Mouse (Mus musculus) limb, embryonic 15.5 days (tissue): ENCODE data around the gene Mcub. TPM values are rescaled to one million over a fixed set of nuclear protein-coding genes. Genes with fewer than 3 reads are reported as not detected.
A peak's percentile ranks its signal among the peaks of the same experiment; 100 is the strongest.

Experiments
- ATAC-seq: fragments of 200-750 bp; cut with Nextera tagmentation; 2 replicates; pipeline ENCODE4 v1.8.0; 2017; ENCODE audit warnings: low read depth, moderate TSS enrichment; ENCODE audit not compliant: insufficient number of reproducible peaks, low FRiP score, low TSS enrichment
- H3K27ac ChIP-seq: fragments of 300-500 bp; sonication (generic); 2 replicates; pipeline ENCODE4 v1.5.1; 2015; ENCODE audit warnings: moderate library complexity, mild to moderate bottlenecking, inconsistent platforms
- H3K27me3 ChIP-seq: fragments of 300-500 bp; sonication (generic); 2 replicates; pipeline ENCODE4 v1.6.1; 2015; ENCODE audit warnings: inconsistent platforms
- H3K36me3 ChIP-seq: fragments of 300-500 bp; sonication (generic); 2 replicates; pipeline ENCODE4 v1.6.1; 2015; ENCODE audit warnings: inconsistent platforms
- H3K4me1 ChIP-seq: fragments of 300-500 bp; sonication (generic); 2 replicates; pipeline ENCODE4 v1.6.1; 2015; ENCODE audit warnings: inconsistent platforms
- H3K4me2 ChIP-seq: fragments of 300-500 bp; sonication (generic); 2 replicates; pipeline ENCODE4 v1.6.1; 2015; ENCODE audit warnings: mild to moderate bottlenecking, inconsistent platforms
- H3K4me3 ChIP-seq: fragments of 300-500 bp; sonication (generic); 2 replicates; pipeline ENCODE4 v1.5.1; 2015; ENCODE audit warnings: mild to moderate bottlenecking, inconsistent platforms
- H3K9ac ChIP-seq: fragments of 300-500 bp; sonication (generic); 2 replicates; pipeline ENCODE4 v1.6.1; 2015; ENCODE audit warnings: inconsistent platforms
- H3K9me3 ChIP-seq: fragments of 300-500 bp; sonication (generic); 2 replicates; pipeline ENCODE4 v1.6.1; 2016; ENCODE audit warnings: inconsistent platforms
- WGBS: fragments of 180-500 bp; shearing (Covaris S2); methylation state at CpG from one replicate; pipeline ENCODE4 v1.1.7; 2015; 5-methylcytosine and 5-hydroxymethylcytosine counted together
- polyA plus RNA-seq: library from polyadenylated mRNA; unstranded; fragments of >200 nt; fragmentation: Nextera tagmentation; extraction: Ambion mirVana; gene quantifications from 2 replicates; pipeline ENCODE4 v1.2.1, GENCODE M21; 2015

The Mcub gene
- polyA plus RNA-seq, 1 experiment from 2014 or later: 7.3 TPM

- Histone ChIP-seq H3K27ac (no peak overlapping the region), H3K9ac (no peak overlapping the region), H3K4me2 (no peak overlapping the region), H3K27me3 (no peaks in the 10 kb centered on the region), H3K4me1 (no peaks in the 10 kb centered on the region), H3K36me3 (peaks cover 20% of the 10 kb centered on the region), H3K4me3 (no peak overlapping the region), H3K9me3 (no peaks in the 10 kb centered on the region)
- no peak for ATAC-seq
- WGBS: 82% methylated on average over 3 of the region's 3 CpGs
Observed at GRCm38 (mm10) chr3:129917424-129917823, 52.6 kb downstream of the Mcub start.

- 94% methylated on average over 13 of the region's 13 CpGs for WGBS
- Histone ChIP-seq H3K27me3 (no peaks in the 10 kb centered on the region), H3K9ac (no peak overlapping the region), H3K9me3 (no peaks in the 10 kb centered on the region), H3K4me3 (no peak overlapping the region), H3K36me3 (peaks cover 57% of the 10 kb centered on the region), H3K27ac (no peak overlapping the region), H3K4me2 (no peak overlapping the region), H3K4me1 (no peaks in the 10 kb centered on the region)
- no peak for ATAC-seq
Observed at GRCm38 (mm10) chr3:129913241-129913640, 56.8 kb downstream of the Mcub start.

- Histone ChIP-seq H3K9me3 (no peaks in the 10 kb centered on the region), H3K4me1 (no peaks in the 10 kb centered on the region), H3K9ac (no peak overlapping the region), H3K27ac (no peak overlapping the region), H3K36me3 (peaks cover 62% of the 10 kb centered on the region), H3K4me2 (no peak overlapping the region), H3K27me3 (no peaks in the 10 kb centered on the region), H3K4me3 (no peak overlapping the region)
- ATAC-seq: no peak
- 93% methylated on average over 14 of the region's 14 CpGs for WGBS
Observed at GRCm38 (mm10) chr3:129912025-129912424, 58.0 kb downstream of the Mcub start.

GRCm38 (mm10) chr3:129904381-129905132, 65.4 kb downstream of the Mcub start:
- Histone ChIP-seq H3K4me3 (no peak overlapping the region), H3K27ac (no peak overlapping the region), H3K9ac (no peak overlapping the region), H3K36me3 (peaks cover 32% of the 10 kb centered on the region), H3K27me3 (no peaks in the 10 kb centered on the region), H3K9me3 (no peaks in the 10 kb centered on the region), H3K4me2 (no peak overlapping the region), H3K4me1 (peaks cover 20% of the 10 kb centered on the region)
- 84% methylated on average over 7 of the region's 7 CpGs for WGBS
- no peak for ATAC-seq

GRCm38 (mm10) chr3:129903866-129904265, 66.1 kb downstream of the Mcub start:
- 84% methylated on average over 8 of the region's 8 CpGs for WGBS
- Histone ChIP-seq H3K4me2 (no peak overlapping the region), H3K36me3 (peaks cover 25% of the 10 kb centered on the region), H3K27me3 (no peaks in the 10 kb centered on the region), H3K4me1 (peaks cover 20% of the 10 kb centered on the region), H3K9ac (no peak overlapping the region), H3K4me3 (no peak overlapping the region), H3K27ac (no peak overlapping the region), H3K9me3 (no peaks in the 10 kb centered on the region)
- ATAC-seq: no peak

GRCm38 (mm10) chr3:129903369-129903768, 66.6 kb downstream of the Mcub start:
- H3K27me3 ChIP-seq: no peaks in the 10 kb centered on the region
- H3K4me3 ChIP-seq: no peak overlapping the region
- no peak overlapping the region for H3K4me2 ChIP-seq
- no peak for ATAC-seq
- no peak overlapping the region for H3K9ac ChIP-seq
- WGBS: 85% methylated on average over 3 of the region's 3 CpGs
- H3K27ac ChIP-seq: no peak overlapping the region
- peaks cover 20% of the 10 kb centered on the region for H3K4me1 ChIP-seq
- H3K9me3 ChIP-seq: no peaks in the 10 kb centered on the region
- H3K36me3 ChIP-seq: peaks cover 20% of the 10 kb centered on the region

- peak within 1 kb of the TSS; percentile 77 for H3K27ac ChIP-seq
- peak within 1 kb of the TSS; percentile 65 for H3K9ac ChIP-seq
- no peaks in the 10 kb centered on the region for H3K9me3 ChIP-seq
- under 1% methylated on average over 34 of the region's 34 CpGs for WGBS
- H3K4me3 ChIP-seq: peak within 1 kb of the TSS; percentile 69
- H3K27me3 ChIP-seq: no peaks in the 10 kb centered on the region
- peaks cover 12% of the 10 kb centered on the region for H3K36me3 ChIP-seq
- peak; percentile 88 for ATAC-seq
- H3K4me1 ChIP-seq: peaks cover 20% of the 10 kb centered on the region
- peak within 1 kb of the TSS; percentile 63 for H3K4me2 ChIP-seq
Observed at GRCm38 (mm10) chr3:129901271-129901809, 68.7 kb downstream of the Mcub start, which contains the start of gene Casp6. Gene Casp6 (plus strand): TSS chr3:129901425.

- no peaks in the 10 kb centered on the region for H3K27me3 ChIP-seq
- ATAC-seq: no peak
- peaks cover 15% of the 10 kb centered on the region for H3K4me1 ChIP-seq
- 61% methylated on average over 4 of the region's 4 CpGs for WGBS
- H3K9me3 ChIP-seq: no peaks in the 10 kb centered on the region
- H3K9ac ChIP-seq: no peak overlapping the region
- H3K27ac ChIP-seq: no peak overlapping the region
- no peak overlapping the region for H3K4me3 ChIP-seq
- H3K4me2 ChIP-seq: no peak overlapping the region
- no peaks in the 10 kb centered on the region for H3K36me3 ChIP-seq
Observed at GRCm38 (mm10) chr3:129898886-129899285, 71.1 kb downstream of the Mcub start.

- Histone ChIP-seq H3K4me3 (no peak overlapping the region), H3K27ac (no peak overlapping the region), H3K9ac (no peak overlapping the region), H3K4me1 (0 out of 2 replicates have a peak, but pooled peaks cover 2% of the 10 kb centered on the region), H3K9me3 (no peaks in the 10 kb centered on the region), H3K27me3 (no peaks in the 10 kb centered on the region), H3K4me2 (no peak overlapping the region), H3K36me3 (0 out of 2 replicates have a peak, but pooled peaks cover 4% of the 10 kb centered on the region)
- no peak for ATAC-seq
- WGBS: 59% methylated on average over 6 of the region's 6 CpGs
Observed at GRCm38 (mm10) chr3:129896591-129896990, 73.4 kb downstream of the Mcub start.

GRCm38 (mm10) chr3:129893143-129893542, 76.9 kb downstream of the Mcub start:
- H3K9me3 ChIP-seq: no peaks in the 10 kb centered on the region

GRCm38 (mm10) chr3:129892003-129892402, 78.0 kb downstream of the Mcub start:
- WGBS: 77% methylated on average over 5 of the region's 5 CpGs
- Histone ChIP-seq H3K27me3 (no peaks in the 10 kb centered on the region), H3K4me2 (no peak overlapping the region), H3K36me3 (peaks cover 11% of the 10 kb centered on the region; the same call in 1 of the 2 replicates), H3K9ac (no peak overlapping the region), H3K9me3 (no peaks in the 10 kb centered on the region), H3K27ac (no peak overlapping the region), H3K4me1 (no peaks in the 10 kb centered on the region), H3K4me3 (no peak overlapping the region)
- no peak for ATAC-seq

More at GRCm38 (mm10) chr3:129893143-129893542, 76.9 kb downstream of the Mcub start:
- no peaks in the 10 kb centered on the region for H3K27me3 ChIP-seq
- H3K4me2 ChIP-seq: no peak overlapping the region
- peaks cover 11% of the 10 kb centered on the region; the same call in 1 of the 2 replicates for H3K36me3 ChIP-seq
- H3K4me3 ChIP-seq: no peak overlapping the region
- no peak for ATAC-seq
- 91% methylated on average over 3 of the region's 3 CpGs for WGBS
- H3K4me1 ChIP-seq: no peaks in the 10 kb centered on the region
- H3K27ac ChIP-seq: no peak overlapping the region
- H3K9ac ChIP-seq: no peak overlapping the region

- H3K27me3 ChIP-seq: no peaks in the 10 kb centered on the region
- no peaks in the 10 kb centered on the region for H3K9me3 ChIP-seq
- no peak for ATAC-seq
- no peak overlapping the region for H3K9ac ChIP-seq
- H3K36me3 ChIP-seq: peaks cover 11% of the 10 kb centered on the region; the same call in 1 of the 2 replicates
- H3K4me1 ChIP-seq: no peaks in the 10 kb centered on the region
- H3K4me2 ChIP-seq: no peak overlapping the region
- 77% methylated on average over 13 of the region's 13 CpGs for WGBS
- H3K27ac ChIP-seq: no peak overlapping the region
- no peak overlapping the region for H3K4me3 ChIP-seq
Observed at GRCm38 (mm10) chr3:129887779-129888517, 82.1 kb downstream of the Mcub start.
